Mouse (Mus musculus): Measurements from ENCODE around the gene Mov10. TPM values are rescaled to one million over a fixed set of nuclear protein-coding genes. Genes with fewer than 3 reads are reported as not detected.

The Mov10 gene
- polyA plus RNA-seq, 1 experiment from 2014 or later: 9.1 TPM

Other genes with a start within 250 kb of the Mov10 start
- gene Slc16a1, start 179.9 kb downstream of the Mov10 start, polyA plus RNA-seq (2015; fragmentation: Nextera tagmentation; extraction: Ambion mirVana): 9.1 and 10.5 TPM in 2 replicates
- 1.2 and 2.9 TPM in 2 replicates for gene Ppm1j, start 37.5 kb downstream of the Mov10 start, polyA plus RNA-seq (2015; fragmentation: Nextera tagmentation; extraction: Ambion mirVana)
- gene Fam19a3, start 36.7 kb downstream of the Mov10 start, polyA plus RNA-seq (2015; fragmentation: Nextera tagmentation; extraction: Ambion mirVana): 0.16 TPM in 1 of 2 replicates, not detected in the other
- 58.1 and 63.0 TPM in 2 replicates for gene Rhoc, start 30.2 kb downstream of the Mov10 start, polyA plus RNA-seq (2015; fragmentation: Nextera tagmentation; extraction: Ambion mirVana)
- gene St7l, start 45.4 kb upstream of the Mov10 start, polyA plus RNA-seq (2015; fragmentation: Nextera tagmentation; extraction: Ambion mirVana): 31.8 and 34.7 TPM in 2 replicates
- gene Capza1, start 45.9 kb upstream of the Mov10 start, polyA plus RNA-seq (2015; fragmentation: Nextera tagmentation; extraction: Ambion mirVana): 150 and 154 TPM in 2 replicates
- gene Wnt2b, start 143.4 kb upstream of the Mov10 start, polyA plus RNA-seq (2015; fragmentation: Nextera tagmentation; extraction: Ambion mirVana): 1.1 and 1.2 TPM in 2 replicates
- gene Cttnbp2nl, start 234.6 kb upstream of the Mov10 start, polyA plus RNA-seq (2015; fragmentation: Nextera tagmentation; extraction: Ambion mirVana): 47.4 and 50.6 TPM in 2 replicates
- gene 4930564D02Rik, start 248.3 kb upstream of the Mov10 start, polyA plus RNA-seq (2015; fragmentation: Nextera tagmentation; extraction: Ambion mirVana): not detected in 2 replicates